Mouse (Mus musculus) liver, postnatal 0 days (tissue): ENCODE measurements around the gene Asb2. TPM values are rescaled to one million over a fixed set of nuclear protein-coding genes. Genes with fewer than 3 reads are reported as not detected.
A peak's percentile ranks its signal among the peaks of the same experiment; 100 is the strongest.

Experiments used
- ATAC-seq: fragments of 200-750 bp; cut with Nextera tagmentation; 2 replicates; pipeline ENCODE4 v1.8.0; 2017; ENCODE audit warnings: mild to moderate bottlenecking, moderate library complexity
- DNase-seq: peaks from one replicate; pipeline ENCODE4 v3.0.0-alpha.2; 2016
- H3K27ac ChIP-seq: fragments of 300-500 bp; sonication (generic); 2 replicates; pipeline ENCODE4 v1.5.1; 2014; ENCODE audit warnings: antibody characterized with exemption, moderate library complexity, mild to moderate bottlenecking, low read depth
- H3K27me3 ChIP-seq: fragments of 300-500 bp; sonication (generic); 2 replicates; pipeline ENCODE4 v1.6.1; 2014; ENCODE audit warnings: low read length, control low read depth, mixed read lengths; ENCODE audit not compliant: insufficient read depth
- H3K36me3 ChIP-seq: fragments of 300-500 bp; sonication (generic); replicated peaks from 2 replicates; pipeline ENCODE4 v1.6.1; 2014; ENCODE audit warnings: mild to moderate bottlenecking, control low read depth, low read length, moderate library complexity, mixed read lengths; ENCODE audit not compliant: insufficient read depth
- H3K4me1 ChIP-seq: fragments of 300-500 bp; sonication (generic); 2 replicates; pipeline ENCODE4 v1.6.1; 2014; ENCODE audit warnings: antibody characterized with exemption, mild to moderate bottlenecking, control low read depth; ENCODE audit not compliant: insufficient read depth
- H3K4me2 ChIP-seq: fragments of 300-500 bp; sonication (generic); 2 replicates; pipeline ENCODE4 v1.6.1; 2014; ENCODE audit warnings: low read depth, mild to moderate bottlenecking, low read length, moderate library complexity, mixed read lengths
- H3K4me3 ChIP-seq: fragments of 300-500 bp; sonication (generic); 2 replicates; pipeline ENCODE4 v1.5.1; 2014; ENCODE audit warnings: low read depth, low read length
- H3K9ac ChIP-seq: fragments of 300-500 bp; sonication (generic); replicated peaks from 2 replicates; pipeline ENCODE4 v1.6.1; 2014; ENCODE audit warnings: mild to moderate bottlenecking, moderate library complexity
- H3K9me3 ChIP-seq: fragments of 300-500 bp; sonication (generic); 2 replicates; pipeline ENCODE4 v1.6.1; 2016; ENCODE audit warnings: mild to moderate bottlenecking, control low read depth, low read length, mixed read lengths
- CTCF ChIP-seq: sonication (generic); IDR thresholded peaks from 2 replicates; pipeline ENCODE4 v1.5.1; 2016; ENCODE audit warnings: antibody characterized with exemption, low read depth
- EP300 ChIP-seq: IDR thresholded peaks from 2 replicates; pipeline ENCODE4 v1.6.1; 2016; ENCODE audit warnings: antibody characterized with exemption, low read depth, mild to moderate bottlenecking
- WGBS: fragments of 180-500 bp; shearing (Covaris S2); extraction: QIAGEN DNeasy Blood & Tissue Kit; methylation state at CpG from one replicate; pipeline ENCODE4 v1.1.7; 2014; ENCODE audit not compliant: insufficient replicate concordance; 5-methylcytosine and 5-hydroxymethylcytosine counted together
- polyA plus RNA-seq: library from polyadenylated mRNA; unstranded; fragments of >200 nt; fragmentation: Nextera tagmentation; extraction: Ambion mirVana; gene quantifications from 2 replicates; pipeline ENCODE4 v1.2.1, GENCODE M21; 2015

The Asb2 gene
- polyA plus RNA-seq, 1 experiment from 2014 or later, result 5.9 TPM

- Histone ChIP-seq H3K27ac (no peak overlapping the region), H3K4me3 (no peak overlapping the region), H3K4me2 (peak overlapping the region; percentile 10; the same call in 1 of the 2 replicates), H3K27me3 (0 out of 2 replicates have a peak, but pooled peaks cover 4% of the 10 kb centered on the region), H3K9me3 (no peaks in the 10 kb centered on the region), H3K9ac (no peak overlapping the region), H3K4me1 (no peaks in the 10 kb centered on the region; the same call in 1 of the 2 replicates), H3K36me3 (no peaks in the 10 kb centered on the region)
- TF ChIP-seq CTCF, result no peak
- peak; percentile 69 for TF ChIP-seq EP300
- 43% methylated on average over 8 of the region's 8 CpGs for WGBS
- no peak for DNase-seq
- peak; percentile 40; the same call in 1 of the 2 replicates for ATAC-seq
Observed at GRCm38 (mm10) chr12:103373530-103374236, 17.9 kb upstream of the Asb2 start.

GRCm38 (mm10) chr12:103371711-103372110, 15.9 kb upstream of the Asb2 start:
- peaks cover 7% of the 10 kb centered on the region for H3K4me1 ChIP-seq
- DNase-seq, result peak; percentile 67
- no peak overlapping the region for H3K9ac ChIP-seq
- peak; percentile 93 for TF ChIP-seq CTCF
- no peak for TF ChIP-seq EP300
- 23% methylated on average over 6 of the region's 6 CpGs for WGBS
- no peak overlapping the region for H3K27ac ChIP-seq
- H3K36me3 ChIP-seq, result no peaks in the 10 kb centered on the region
- no peaks in the 10 kb centered on the region for H3K9me3 ChIP-seq
- no peak overlapping the region for H3K4me2 ChIP-seq
- 0 out of 2 replicates have a peak, but pooled peaks cover 6% of the 10 kb centered on the region for H3K27me3 ChIP-seq
- no peak overlapping the region for H3K4me3 ChIP-seq
- no peak for ATAC-seq

GRCm38 (mm10) chr12:103370861-103371260, 15.1 kb upstream of the Asb2 start:
- DNase-seq (no peak), ATAC-seq (no peak)
- Histone ChIP-seq H3K27ac (no peak overlapping the region), H3K4me3 (no peak overlapping the region), H3K27me3 (0 out of 2 replicates have a peak, but pooled peaks cover 6% of the 10 kb centered on the region), H3K4me2 (no peak overlapping the region), H3K4me1 (peaks cover 7% of the 10 kb centered on the region), H3K9ac (no peak overlapping the region), H3K9me3 (no peaks in the 10 kb centered on the region), H3K36me3 (no peaks in the 10 kb centered on the region)
- whole genome bisulfite sequencing, result 75% methylated on average over 4 of the region's 4 CpGs
- no peak for TF ChIP-seq EP300
- no peak for TF ChIP-seq CTCF

GRCm38 (mm10) chr12:103368777-103369176, 13.0 kb upstream of the Asb2 start:
- Histone ChIP-seq H3K36me3 (no peaks in the 10 kb centered on the region), H3K27me3 (0 out of 2 replicates have a peak, but pooled peaks cover 6% of the 10 kb centered on the region), H3K27ac (no peak overlapping the region), H3K9me3 (no peaks in the 10 kb centered on the region), H3K4me2 (no peak overlapping the region), H3K9ac (no peak overlapping the region), H3K4me3 (no peak overlapping the region), H3K4me1 (peaks cover 7% of the 10 kb centered on the region)
- ATAC-seq, result no peak
- no peak for DNase-seq
- TF ChIP-seq CTCF (no peak), EP300 (no peak)
- WGBS, result 49% methylated on average over 2 of the region's 2 CpGs

- H3K9ac ChIP-seq, result no peak overlapping the region
- H3K27me3 ChIP-seq, result 0 out of 2 replicates have a peak, but pooled peaks cover 6% of the 10 kb centered on the region
- peak overlapping the region; percentile 58 for H3K4me2 ChIP-seq
- 0 out of 2 replicates have a peak overlapping the region, but pooled peaks have one; percentile 13 for H3K4me3 ChIP-seq
- H3K36me3 ChIP-seq, result no peaks in the 10 kb centered on the region
- no peak for TF ChIP-seq EP300
- no peak for TF ChIP-seq CTCF
- peaks cover 7% of the 10 kb centered on the region for H3K4me1 ChIP-seq
- H3K27ac ChIP-seq, result no peak overlapping the region
- WGBS, result 59% methylated on average over 7 of the region's 7 CpGs
- ATAC-seq (no peak; the same call in 1 of the 2 replicates), DNase-seq (no peak)
- H3K9me3 ChIP-seq, result no peaks in the 10 kb centered on the region
Observed at GRCm38 (mm10) chr12:103368326-103368669, 12.5 kb upstream of the Asb2 start.

GRCm38 (mm10) chr12:103367620-103368325, 12.0 kb upstream of the Asb2 start:
- DNase-seq (peak; percentile 79), ATAC-seq (peak; percentile 58)
- peak overlapping the region; percentile 58 for H3K4me2 ChIP-seq
- H3K9me3 ChIP-seq, result no peaks in the 10 kb centered on the region
- H3K4me1 ChIP-seq, result peaks cover 7% of the 10 kb centered on the region
- no peak overlapping the region for H3K9ac ChIP-seq
- H3K4me3 ChIP-seq, result 0 out of 2 replicates have a peak overlapping the region, but pooled peaks have one; percentile 13
- TF ChIP-seq EP300, result no peak
- peak; percentile 82 for TF ChIP-seq CTCF
- no peak overlapping the region for H3K27ac ChIP-seq
- no peaks in the 10 kb centered on the region for H3K36me3 ChIP-seq
- WGBS, result 20% methylated on average over 18 of the region's 18 CpGs
- H3K27me3 ChIP-seq, result 0 out of 2 replicates have a peak, but pooled peaks cover 6% of the 10 kb centered on the region
